Mouse (Mus musculus) ES-Bruce4 (cell line): ENCODE measurements at regions not wholly inside any gene's neighbourhood (a gene's known extent, or its start where the extent isn't known, plus 50 kb on each side); places are given as distances from the start of the nearest gene placed in this dataset.

ENCODE experiments used
- CTCF ChIP-seq: IDR thresholded peaks from one replicate; pipeline ENCODE4 v1.8.1; 2011; ENCODE audit warnings: low read depth, low read length
- POLR2A ChIP-seq: IDR thresholded peaks from one replicate; pipeline ENCODE4 v1.8.1; 2011; ENCODE audit warnings: low read length; ENCODE audit not compliant: insufficient read depth

- TF ChIP-seq POLR2A (no peak), CTCF (no peak)
These were observed 72.7 kb upstream of the Enpp6 start for GRCm38 (mm10) chr8:46913956-46914355.
